Mouse (Mus musculus) embryonic facial prominence, embryonic 11.5 days (tissue): Measurements from ENCODE around the gene Gpx3. TPM values are rescaled to one million over a fixed set of nuclear protein-coding genes. Genes with fewer than 3 reads are reported as not detected.
"Not testable (repeated sequence)": the region's sequence is repeated elsewhere in the genome, so short reads cannot be mapped to it uniquely, and the experiment has no call there.

Experiments
- ATAC-seq: fragments of 200-750 bp; cut with Nextera tagmentation; replicated peaks from 2 replicates; pipeline ENCODE4 v1.8.0; 2017; ENCODE audit warnings: low read depth; ENCODE audit not compliant: insufficient number of reproducible peaks, low FRiP score, low TSS enrichment
- DNase-seq: peaks from one replicate; pipeline ENCODE4 v3.0.0-alpha.2; 2015; ENCODE audit warnings: low spot score
- H3K27ac ChIP-seq: fragments of 300-500 bp; sonication (generic); replicated peaks from 2 replicates; pipeline ENCODE4 v1.5.1; 2014; ENCODE audit warnings: mild to moderate bottlenecking, low read depth, low read length, control low read depth
- H3K27me3 ChIP-seq: fragments of 300-500 bp; sonication (generic); 2 replicates; pipeline ENCODE4 v1.6.1; 2014; ENCODE audit warnings: mild to moderate bottlenecking, low read length, moderate library complexity, mixed read lengths; ENCODE audit not compliant: control insufficient read depth, insufficient read depth
- H3K36me3 ChIP-seq: fragments of 300-500 bp; sonication (generic); replicated peaks from 2 replicates; pipeline ENCODE4 v1.6.1; 2014; ENCODE audit warnings: low read depth, mild to moderate bottlenecking, low read length, moderate library complexity, mixed read lengths; ENCODE audit not compliant: control insufficient read depth, insufficient read depth
- H3K4me1 ChIP-seq: fragments of 300-500 bp; sonication (generic); 2 replicates; pipeline ENCODE4 v1.6.1; 2014; ENCODE audit warnings: low read length, mixed read lengths; ENCODE audit not compliant: control insufficient read depth, insufficient read depth
- H3K4me2 ChIP-seq: fragments of 300-500 bp; sonication (generic); 2 replicates; pipeline ENCODE4 v1.6.1; 2014; ENCODE audit warnings: low read depth, mild to moderate bottlenecking, control low read depth, low read length, moderate library complexity
- H3K4me3 ChIP-seq: fragments of 300-500 bp; sonication (generic); 2 replicates; pipeline ENCODE4 v1.5.1; 2014; ENCODE audit warnings: low read depth, low read length, control low read depth
- H3K9ac ChIP-seq: fragments of 300-500 bp; sonication (generic); replicated peaks from 2 replicates; pipeline ENCODE4 v1.6.1; 2014; ENCODE audit warnings: mild to moderate bottlenecking, control low read depth, low read length
- H3K9me3 ChIP-seq: fragments of 300-500 bp; sonication (generic); replicated peaks from 2 replicates; pipeline ENCODE4 v1.6.1; 2016; ENCODE audit warnings: mild to moderate bottlenecking, low read length, inconsistent platforms, mixed read lengths; ENCODE audit not compliant: control insufficient read depth
- WGBS: fragments of 180-500 bp; shearing (Covaris S2); extraction: QIAGEN DNeasy Blood & Tissue Kit; methylation state at CpG from one replicate; pipeline ENCODE4 v1.1.7; 2014; 5-methylcytosine and 5-hydroxymethylcytosine counted together
- polyA plus RNA-seq: library from polyadenylated mRNA; unstranded; fragments of >200 nt; fragmentation: Nextera tagmentation; extraction: Ambion mirVana; gene quantifications from 2 replicates; pipeline ENCODE4 v1.2.1, GENCODE M21; 2014

Gene Gpx3
- polyA plus RNA-seq, 1 experiment from 2014 or later, result 70.6 TPM

GRCm38 (mm10) chr11:54885406-54885805 lies 16.8 kb upstream of the Gpx3 start:
- Histone ChIP-seq H3K4me1 (no peaks in the 10 kb centered on the region; the same call in 1 of the 2 replicates), H3K4me2 (no peak overlapping the region), H3K27ac (no peak overlapping the region), H3K4me3 (no peak overlapping the region), H3K9me3 (no peaks in the 10 kb centered on the region), H3K27me3 (no peaks in the 10 kb centered on the region), H3K36me3 (no peaks in the 10 kb centered on the region), H3K9ac (no peak overlapping the region)
- no peak for DNase-seq
- 80% methylated on average over 2 of the region's 2 CpGs for WGBS
- ATAC-seq, result no peak

GRCm38 (mm10) chr11:54887927-54888326 lies 14.3 kb upstream of the Gpx3 start:
- WGBS, result 83% methylated on average over 6 of the region's 6 CpGs
- Histone ChIP-seq H3K4me1 (no peaks in the 10 kb centered on the region; the same call in 1 of the 2 replicates), H3K9ac (no peak overlapping the region), H3K4me3 (no peak overlapping the region), H3K4me2 (no peak overlapping the region), H3K9me3 (no peaks in the 10 kb centered on the region), H3K36me3 (no peaks in the 10 kb centered on the region), H3K27ac (no peak overlapping the region), H3K27me3 (no peaks in the 10 kb centered on the region)
- no peak for ATAC-seq
- no peak for DNase-seq

GRCm38 (mm10) chr11:54891341-54891740 lies 10.9 kb upstream of the Gpx3 start:
- Histone ChIP-seq H3K27me3 (no peaks in the 10 kb centered on the region), H3K4me3 (no peak overlapping the region), H3K9ac (no peak overlapping the region), H3K4me1 (no peaks in the 10 kb centered on the region), H3K36me3 (no peaks in the 10 kb centered on the region), H3K9me3 (no peaks in the 10 kb centered on the region), H3K4me2 (no peak overlapping the region), H3K27ac (no peak overlapping the region)
- 75% methylated on average over 5 of the region's 5 CpGs for WGBS
- DNase-seq (no peak), ATAC-seq (no peak)

GRCm38 (mm10) chr11:54892091-54892490 lies 10.2 kb upstream of the Gpx3 start:
- Histone ChIP-seq H3K4me1 (no peaks in the 10 kb centered on the region), H3K27me3 (no peaks in the 10 kb centered on the region), H3K36me3 (no peaks in the 10 kb centered on the region), H3K27ac (no peak overlapping the region), H3K9ac (no peak overlapping the region), H3K4me2 (no peak overlapping the region), H3K4me3 (no peak overlapping the region), H3K9me3 (no peaks in the 10 kb centered on the region)
- ATAC-seq (no peak), DNase-seq (no peak)
- 43% methylated on average over 7 of the region's 7 CpGs for WGBS

GRCm38 (mm10) chr11:54894589-54894988 lies 7.7 kb upstream of the Gpx3 start:
- ATAC-seq (no peak), DNase-seq (no peak)
- no peaks in the 10 kb centered on the region for H3K27me3 ChIP-seq
- H3K36me3 ChIP-seq, result no peaks in the 10 kb centered on the region
- WGBS, result 68% methylated on average over 9 of the region's 9 CpGs
- H3K4me2 ChIP-seq, result no peak overlapping the region
- no peak overlapping the region for H3K27ac ChIP-seq
- no peak overlapping the region for H3K9ac ChIP-seq
- H3K4me1 ChIP-seq, result no peaks in the 10 kb centered on the region
- H3K4me3 ChIP-seq, result no peak overlapping the region
- H3K9me3 ChIP-seq, result no peaks in the 10 kb centered on the region

- ATAC-seq, result not testable (repeated sequence)
- WGBS, result 88% methylated on average over 3 of the region's 3 CpGs
Measured at GRCm38 (mm10) chr11:54896646-54897045, 5.6 kb upstream of the Gpx3 start.

GRCm38 (mm10) chr11:54897470-54897869 lies 4.8 kb upstream of the Gpx3 start:
- H3K4me1 ChIP-seq, result no peaks in the 10 kb centered on the region
- no peak overlapping the region for H3K9ac ChIP-seq
- H3K4me2 ChIP-seq, result no peak overlapping the region
- no peak for DNase-seq
- ATAC-seq, result no peak
- H3K27ac ChIP-seq, result no peak overlapping the region
- no peak overlapping the region for H3K4me3 ChIP-seq
- WGBS, result 63% methylated on average over 5 of the region's 5 CpGs
- H3K9me3 ChIP-seq, result no peaks in the 10 kb centered on the region
- no peaks in the 10 kb centered on the region for H3K36me3 ChIP-seq
- H3K27me3 ChIP-seq, result no peaks in the 10 kb centered on the region

More at GRCm38 (mm10) chr11:54896646-54897045, 5.6 kb upstream of the Gpx3 start:
- not testable (repeated sequence) for H3K4me2 ChIP-seq, H3K27me3 ChIP-seq, H3K4me1 ChIP-seq, H3K9ac ChIP-seq, H3K27ac ChIP-seq, H3K36me3 ChIP-seq, DNase-seq, H3K4me3 ChIP-seq, H3K9me3 ChIP-seq

- no peaks in the 10 kb centered on the region for H3K36me3 ChIP-seq
- no peak for ATAC-seq
- no peaks in the 10 kb centered on the region for H3K4me1 ChIP-seq
- no peak for DNase-seq
- WGBS, result 63% methylated on average over 4 of the region's 4 CpGs
- H3K27me3 ChIP-seq, result no peaks in the 10 kb centered on the region
- no peaks in the 10 kb centered on the region for H3K9me3 ChIP-seq
- H3K4me3 ChIP-seq, result no peak overlapping the region
- H3K4me2 ChIP-seq, result no peak overlapping the region
- no peak overlapping the region for H3K9ac ChIP-seq
- no peak overlapping the region for H3K27ac ChIP-seq
Measured at GRCm38 (mm10) chr11:54899657-54900056, 2.6 kb upstream of the Gpx3 start.
